Mouse (Mus musculus) testis, adult 10 weeks (tissue): ENCODE results near the gene Col20a1. TPM values are rescaled to one million over a fixed set of nuclear protein-coding genes. Genes with fewer than 3 reads are reported as not detected.

Source experiments
- polyA plus RNA-seq: library from polyadenylated mRNA; stranded (reverse); fragments of 350-450 nt; fragmentation: Illumina TruSeq; extraction: RNeasy Lipid Tissue Mini Kit (QIAGEN cat#74804); gene quantifications from one replicate; pipeline ENCODE4 v1.2.3, GENCODE M21; 2014; ENCODE audit warnings: low read depth, low replicate concordance

The Col20a1 gene
- 2.5 TPM for polyA plus RNA-seq

GRCm38 (mm10) chr2:180986449-180986848 is at the start of gene Col20a1:
Col20a1 (plus strand) TSS chr2:180986535.

GRCm38 (mm10) chr2:180954061-180955047 is 32.0 kb upstream of the Col20a1 start, which contains the start of gene Nkain4:
Nkain4 (minus strand) TSS chr2:180954699.

GRCm38 (mm10) chr2:180967010-180967763 is 19.1 kb upstream of the Col20a1 start, which contains the start of gene Arfgap1:
Arfgap1 (plus strand) TSS chr2:180967225.

GRCm38 (mm10) chr2:181043437-181043836 is 57.1 kb downstream of the Col20a1 start, which contains the start of gene Chrna4:
Chrna4 (minus strand) TSS chr2:181043546.

Other genes with a start within 250 kb of the Col20a1 start
- not detected for gene Bhlhe23, start 209.6 kb upstream of the Col20a1 start, polyA plus RNA-seq
- 22.9 TPM for gene Ythdf1, start 65.6 kb upstream of the Col20a1 start, polyA plus RNA-seq
- gene Birc7, start 57.5 kb upstream of the Col20a1 start, polyA plus RNA-seq: not detected
- 0.55 TPM for gene Nkain4, start 31.8 kb upstream of the Col20a1 start, polyA plus RNA-seq
- 4.7 TPM for gene Arfgap1, start 19.3 kb upstream of the Col20a1 start, polyA plus RNA-seq
- gene Chrna4, start 57.0 kb downstream of the Col20a1 start, polyA plus RNA-seq: 0.25 TPM
- 0.76 TPM for gene Kcnq2, start 148.8 kb downstream of the Col20a1 start, polyA plus RNA-seq
- gene Eef1a2, start 170.5 kb downstream of the Col20a1 start, polyA plus RNA-seq: not detected
- 0.74 TPM for gene Ppdpf, start 200.7 kb downstream of the Col20a1 start, polyA plus RNA-seq
- 0.07 TPM for gene Ptk6, start 216.3 kb downstream of the Col20a1 start, polyA plus RNA-seq
- not detected for gene Srms, start 226.7 kb downstream of the Col20a1 start, polyA plus RNA-seq
- gene Fndc11, start 233.5 kb downstream of the Col20a1 start, polyA plus RNA-seq: 2.0 TPM